Mouse (Mus musculus) yolk sac, embryonic 10.5 days (tissue): Measurements from ENCODE around the gene Hk1.
A peak's percentile ranks its signal among the peaks of the same experiment; 100 is the strongest.
"Not testable (repeated sequence)": the region's sequence is repeated elsewhere in the genome, so short reads cannot be mapped to it uniquely, and the experiment has no call there.

Source experiments
- DNase-seq: peaks from one replicate; pipeline ENCODE4 v3.0.0-alpha.2; 2017; ENCODE audit warnings: low spot score

The Hk1 gene

GRCm38 (mm10) chr10:62340991-62341390 lies 38.7 kb downstream of the Hk1 start:
- no peak for DNase-seq

- peak; percentile 95 for DNase-seq
These were observed 39.5 kb downstream of the Hk1 start for GRCm38 (mm10) chr10:62340095-62340731.

- DNase-seq = no peak
These were observed 40.3 kb downstream of the Hk1 start for GRCm38 (mm10) chr10:62339211-62340094.

GRCm38 (mm10) chr10:62338626-62339025 lies 41.1 kb downstream of the Hk1 start:
- DNase-seq = no peak

- no peak for DNase-seq
These were observed 41.5 kb downstream of the Hk1 start for GRCm38 (mm10) chr10:62338176-62338575.

GRCm38 (mm10) chr10:62336601-62337578 lies 42.8 kb downstream of the Hk1 start:
- no peak for DNase-seq

GRCm38 (mm10) chr10:62335423-62335776 lies 44.3 kb downstream of the Hk1 start:
- no peak for DNase-seq

- no peak for DNase-seq
These were observed 44.9 kb downstream of the Hk1 start for GRCm38 (mm10) chr10:62334686-62335422.

GRCm38 (mm10) chr10:62333269-62333668 lies 46.4 kb downstream of the Hk1 start:
- no peak for DNase-seq

GRCm38 (mm10) chr10:62332514-62332913 lies 47.2 kb downstream of the Hk1 start:
- DNase-seq = peak; percentile 31

GRCm38 (mm10) chr10:62331771-62332170 lies 47.9 kb downstream of the Hk1 start:
- DNase-seq = no peak

GRCm38 (mm10) chr10:62331296-62331695 lies 48.4 kb downstream of the Hk1 start:
- DNase-seq = no peak

- no peak for DNase-seq
These were observed 49.9 kb downstream of the Hk1 start for GRCm38 (mm10) chr10:62329846-62330245.

GRCm38 (mm10) chr10:62328886-62329412 lies 50.8 kb downstream of the Hk1 start:
- DNase-seq = no peak

GRCm38 (mm10) chr10:62327572-62328317 lies 52.0 kb downstream of the Hk1 start:
- peak; percentile 36 for DNase-seq

- no peak for DNase-seq
These were observed 52.7 kb downstream of the Hk1 start for GRCm38 (mm10) chr10:62326818-62327571.

GRCm38 (mm10) chr10:62326002-62326401 lies 53.7 kb downstream of the Hk1 start:
- DNase-seq = no peak

- not testable (repeated sequence) for DNase-seq
These were observed 56.9 kb downstream of the Hk1 start for GRCm38 (mm10) chr10:62322821-62323220.

GRCm38 (mm10) chr10:62321457-62321856 lies 58.3 kb downstream of the Hk1 start:
- no peak for DNase-seq
